Mouse (Mus musculus): ENCODE data around the gene Tubgcp2. TPM values are rescaled to one million over a fixed set of nuclear protein-coding genes. Genes with fewer than 3 reads are reported as not detected.

The Tubgcp2 gene
- 10 to 100 TPM; 36.6 to 38.0 TPM for total RNA-seq (2021)

DNA sequence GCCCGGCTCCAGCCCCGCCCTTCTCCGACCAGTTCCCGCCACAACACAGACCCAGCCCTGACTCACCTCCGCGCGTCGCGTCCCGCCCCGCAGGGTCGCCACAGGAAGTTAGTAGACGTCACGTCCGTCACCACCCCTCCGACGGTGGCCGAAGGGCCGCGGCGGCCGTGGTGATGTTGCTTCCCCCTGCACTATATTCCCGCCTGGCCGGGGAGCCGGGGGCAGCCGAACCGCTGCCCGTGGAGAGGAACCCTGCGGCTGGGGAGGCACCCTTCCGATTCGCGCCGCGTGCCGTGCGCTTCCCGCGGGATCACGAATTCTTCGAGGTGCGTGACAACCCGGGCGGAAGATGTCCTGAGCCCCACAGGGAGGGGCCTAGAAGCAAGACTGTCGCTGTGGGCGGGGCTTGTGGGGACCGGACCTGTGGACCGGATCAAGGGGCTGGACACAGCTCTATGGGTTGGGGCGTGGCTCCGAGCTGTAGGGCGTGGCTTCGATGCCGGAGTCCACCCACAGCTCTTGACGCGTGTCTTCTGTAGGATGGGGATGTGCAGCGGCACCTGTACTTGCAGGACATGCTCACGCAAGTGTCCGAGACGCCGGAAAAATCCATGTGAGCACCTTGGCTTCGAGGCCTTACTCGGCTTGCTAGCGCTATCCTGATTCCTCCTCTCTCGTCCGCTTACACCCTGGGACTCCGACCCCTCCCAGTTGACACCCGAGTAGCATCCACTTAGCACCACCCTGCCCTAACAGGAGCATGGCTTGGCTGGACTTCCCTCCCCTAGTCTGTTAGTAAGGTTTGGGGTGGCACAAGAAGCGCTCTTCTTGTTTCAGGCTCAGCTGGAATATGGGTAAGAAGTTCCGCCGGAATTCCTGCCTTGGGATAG, at the start of gene Tubgcp2, which contains the start of gene Zfp511:
Gene Tubgcp2, minus strand, starts transcription at position 389 of the 890 bp plus-strand sequence.
Gene Zfp511, plus strand, starts transcription at position 111 of the 890 bp plus-strand sequence.
- peak; percentile 82 to 89 for DNase-seq (ENCODE audit: extremely low spot score in 1 of 2, low spot score in 1 of 2)

DNA sequence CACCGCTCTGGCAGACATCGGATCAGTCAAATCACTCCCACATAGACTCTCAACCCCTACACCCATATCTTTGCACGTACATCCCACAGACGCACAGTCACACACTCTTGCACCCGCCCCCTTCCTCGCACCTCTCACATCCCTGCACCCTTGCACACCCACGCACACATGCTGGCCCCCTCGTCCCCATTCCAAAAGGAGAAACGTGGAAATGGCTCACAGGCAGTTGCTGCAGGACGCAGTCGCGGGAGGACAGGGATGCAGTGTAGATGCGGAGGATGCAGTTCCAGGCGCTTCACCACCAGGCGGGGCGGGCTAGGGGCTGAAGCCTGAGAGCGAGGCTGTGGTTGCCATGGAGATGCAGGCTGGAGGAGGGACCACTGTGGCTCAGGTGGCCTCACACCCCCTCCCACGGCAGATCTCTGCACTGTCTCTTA, 45.8 kb upstream of the Tubgcp2 start, which contains the start of gene Caly:
Gene Caly, minus strand, starts transcription at position 307 of the 437 bp plus-strand sequence.
- peak; percentile 76 to 78 for DNase-seq (ENCODE audit: extremely low spot score in 1 of 2, low spot score in 1 of 2)

DNA sequence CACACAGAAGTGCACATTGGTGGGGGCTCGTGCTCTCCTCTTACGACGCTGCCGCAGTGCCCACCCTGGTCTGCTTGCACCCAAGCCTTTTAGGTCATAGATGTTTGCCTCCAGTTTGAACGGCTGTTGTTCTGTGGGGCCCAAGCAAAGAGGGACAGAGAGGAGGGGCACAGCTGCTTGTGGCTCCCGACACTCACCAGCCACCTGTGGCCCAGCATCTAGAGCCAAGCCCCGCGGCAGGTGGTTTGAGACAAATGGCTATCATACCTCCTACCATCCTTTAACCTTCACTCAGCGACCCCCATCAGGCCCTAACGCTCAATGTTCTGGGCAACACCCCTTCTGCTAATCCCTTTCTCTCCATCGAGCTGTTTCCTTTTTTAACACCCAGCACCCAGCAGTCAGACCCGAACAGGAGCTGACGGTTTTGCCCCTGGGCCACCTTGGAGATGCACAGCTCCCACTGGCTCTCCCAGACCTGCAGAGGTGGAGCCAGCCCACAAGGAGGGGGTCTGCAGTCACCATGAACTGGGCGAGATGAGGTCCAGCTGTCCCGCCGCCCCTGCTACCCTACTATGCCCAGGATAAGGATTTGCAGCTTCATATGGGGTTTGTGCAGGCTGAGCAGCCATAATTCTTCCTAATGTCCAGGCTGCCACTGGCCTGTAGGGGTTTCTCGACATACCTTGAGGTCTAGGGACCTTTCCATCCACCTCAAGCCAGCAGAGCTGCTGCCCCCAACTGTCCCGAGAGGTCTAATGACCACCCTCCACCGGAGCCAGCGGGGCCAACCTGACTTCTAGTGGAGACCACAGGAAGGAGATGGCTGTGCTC, 45.2 kb upstream of the Tubgcp2 start:
- DNase-seq (ENCODE audit: extremely low spot score in 1 of 2, low spot score in 1 of 2) = peak in 1 of 2 experiments; percentile 33

DNA sequence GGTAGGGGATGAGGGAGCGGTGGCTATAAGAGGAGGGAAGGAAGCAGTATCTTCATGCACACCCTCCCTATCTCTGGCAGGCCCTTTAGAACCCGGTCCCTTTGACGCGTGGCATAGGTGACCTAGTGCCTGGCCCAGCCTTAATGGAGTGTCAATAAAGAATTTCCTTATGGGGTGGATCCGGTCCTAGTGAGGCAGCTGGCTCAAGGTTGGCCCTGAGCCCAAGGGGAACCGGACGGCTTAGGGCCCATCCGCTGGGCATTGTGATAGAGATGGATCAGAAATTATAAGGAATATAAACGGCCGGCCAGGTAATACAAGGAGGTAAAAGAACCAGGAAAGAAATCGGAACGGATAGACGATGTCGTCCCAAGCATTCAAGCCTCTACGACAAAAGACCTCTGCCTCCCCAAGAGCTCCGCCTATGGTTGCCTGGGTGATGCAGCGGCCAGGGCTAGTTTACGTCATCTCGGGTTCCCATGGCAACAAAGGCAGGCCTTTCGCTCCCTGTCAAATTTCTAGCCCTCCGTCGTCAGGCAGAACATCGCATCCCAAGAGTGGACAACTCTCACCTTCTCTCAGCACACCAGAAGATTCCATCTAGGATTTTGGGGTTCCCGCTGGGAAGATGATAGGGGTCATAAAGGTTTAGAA, 44.2 kb upstream of the Tubgcp2 start:
- peak; percentile 77 to 84 for DNase-seq (ENCODE audit: extremely low spot score in 1 of 2, low spot score in 1 of 2)

DNA sequence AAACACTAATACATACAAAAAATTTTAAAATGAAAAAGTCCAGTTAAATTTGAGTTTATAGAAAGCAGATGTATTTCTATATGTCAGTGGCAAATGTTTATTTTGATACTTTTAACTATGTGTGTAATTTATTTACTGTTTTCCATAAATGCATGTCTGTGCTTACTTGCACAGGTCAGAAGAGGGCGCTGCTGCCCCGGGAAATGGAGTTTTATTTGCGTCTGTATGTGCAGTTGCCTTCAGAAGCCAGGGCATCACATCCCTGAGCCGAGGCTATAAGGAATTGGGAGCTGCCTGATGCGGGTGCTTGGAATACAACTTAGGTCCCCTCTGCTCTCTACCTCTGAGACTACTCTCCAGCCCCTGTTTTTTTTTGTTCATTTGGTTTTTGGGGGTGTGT, 42.2 kb upstream of the Tubgcp2 start:
- DNase-seq (ENCODE audit: extremely low spot score in 1 of 2, low spot score in 1 of 2) = peak; percentile 61 to 77

DNA sequence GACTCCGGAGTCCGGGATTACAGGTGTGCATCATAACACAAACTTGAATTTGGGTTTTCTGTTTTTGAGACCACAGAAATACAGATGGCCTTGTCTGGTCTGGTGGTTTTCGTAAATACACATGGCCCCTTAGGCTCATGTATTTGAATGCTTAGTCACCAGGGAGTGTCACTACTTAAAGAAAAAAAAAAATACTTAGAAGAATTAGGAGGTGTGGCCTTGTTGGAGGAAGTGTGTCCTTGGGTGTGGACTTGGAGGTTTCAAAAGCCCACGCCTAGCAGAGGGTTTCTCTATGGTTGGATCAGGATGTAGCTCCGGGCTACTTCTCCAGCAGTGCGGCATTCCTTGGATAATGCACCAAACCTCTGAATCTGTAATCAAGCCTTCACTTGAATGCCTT, 41.2 kb upstream of the Tubgcp2 start:
- no peak for DNase-seq (ENCODE audit: extremely low spot score in 1 of 2, low spot score in 1 of 2)

DNA sequence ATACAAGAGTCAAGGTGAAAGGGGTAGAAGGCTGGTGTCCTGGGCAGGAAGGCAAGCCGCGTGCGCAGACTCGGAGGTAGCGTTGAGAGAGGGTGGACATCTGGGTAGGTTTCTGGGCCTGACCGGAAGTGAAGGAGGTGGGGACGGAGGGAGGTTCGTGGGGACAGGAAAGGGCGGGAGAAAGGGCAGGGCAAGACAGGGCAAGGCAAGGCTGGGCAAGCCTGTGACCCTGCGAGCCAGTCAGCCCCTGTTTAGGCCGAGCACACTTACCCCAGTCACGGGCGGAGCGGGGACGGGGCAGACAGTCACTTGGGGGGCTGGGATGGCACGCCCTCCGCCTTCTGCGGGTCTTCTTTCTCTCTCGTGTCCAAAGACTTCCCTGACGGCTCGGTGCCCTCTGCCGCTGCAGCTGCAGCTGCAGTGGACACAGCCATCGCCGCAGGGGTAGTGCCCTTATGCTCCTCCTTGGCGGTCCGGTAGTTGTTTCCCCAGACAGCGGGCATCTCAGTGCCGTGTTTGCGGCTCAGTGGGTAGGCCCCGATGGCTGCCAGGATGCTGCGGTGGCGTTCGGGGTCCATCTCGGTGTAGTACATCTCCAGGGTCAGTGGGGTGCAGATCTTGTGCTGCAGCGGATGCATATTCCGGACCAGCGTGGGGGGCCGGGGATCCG, 33.7 kb upstream of the Tubgcp2 start:
- no peak for DNase-seq (ENCODE audit: extremely low spot score in 1 of 2, low spot score in 1 of 2)

DNA sequence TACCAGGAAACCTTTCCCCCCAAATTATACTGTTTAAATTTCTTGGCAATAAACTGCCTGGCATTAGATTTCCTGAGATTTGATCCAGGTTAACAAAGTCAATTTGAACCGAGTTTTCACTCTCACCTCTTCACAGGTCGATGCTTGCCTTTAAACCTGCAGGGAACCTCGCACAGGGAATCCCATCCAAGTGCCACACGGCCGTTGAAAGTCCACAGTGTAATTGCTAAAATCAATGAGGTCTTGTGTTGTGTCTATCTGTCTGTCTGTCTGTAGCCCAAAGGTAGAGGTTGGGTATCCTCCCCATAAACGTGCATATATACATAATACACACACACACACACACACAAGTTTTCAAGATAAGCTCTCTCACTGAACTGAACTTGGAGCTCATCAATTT, 30.9 kb upstream of the Tubgcp2 start:
- no peak for DNase-seq (ENCODE audit: extremely low spot score in 1 of 2, low spot score in 1 of 2)

DNA sequence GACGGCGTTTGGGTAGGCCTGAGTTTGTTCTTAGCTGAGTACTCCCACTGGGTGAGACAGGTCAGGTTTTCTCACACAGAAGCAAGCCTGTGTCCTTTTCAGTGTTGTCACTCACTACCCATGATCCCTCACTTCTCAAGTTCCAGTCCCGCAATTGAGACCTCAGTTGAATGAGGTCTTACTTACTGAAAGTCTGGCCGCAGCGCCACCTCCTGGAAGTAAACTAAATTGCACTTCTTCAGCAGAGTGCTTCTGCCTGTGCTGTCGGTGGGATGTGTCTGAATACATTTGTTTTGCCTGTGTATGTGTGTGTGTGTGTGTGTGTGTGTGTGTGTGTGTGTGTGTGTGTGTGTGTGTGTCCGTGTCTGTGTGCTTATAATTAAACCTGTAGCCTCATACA, 26.6 kb upstream of the Tubgcp2 start:
- DNase-seq (ENCODE audit: extremely low spot score in 1 of 2, low spot score in 1 of 2) = peak in 1 of 2 experiments; percentile 89

DNA sequence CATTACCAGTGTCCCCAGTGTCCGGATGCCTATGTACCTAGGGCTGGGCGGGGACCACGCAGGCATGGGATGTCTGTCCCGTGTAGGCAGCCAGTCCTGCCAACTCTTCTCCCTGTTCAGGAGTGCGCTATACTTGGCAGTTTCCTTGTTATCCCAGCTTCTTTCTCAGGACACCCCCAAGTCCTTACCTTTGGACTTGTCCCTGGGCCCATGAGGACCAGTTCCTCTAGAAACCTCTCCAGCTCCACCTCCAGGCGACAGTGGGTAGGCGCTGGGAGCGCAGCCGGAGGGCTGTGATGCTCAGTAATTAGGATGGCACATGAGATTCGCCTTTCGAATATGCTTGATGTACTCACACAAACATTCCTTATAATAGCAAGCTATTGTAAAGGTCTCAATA, 25.8 kb upstream of the Tubgcp2 start:
- peak in 1 of 2 experiments; percentile 48 for DNase-seq (ENCODE audit: extremely low spot score in 1 of 2, low spot score in 1 of 2)

DNA sequence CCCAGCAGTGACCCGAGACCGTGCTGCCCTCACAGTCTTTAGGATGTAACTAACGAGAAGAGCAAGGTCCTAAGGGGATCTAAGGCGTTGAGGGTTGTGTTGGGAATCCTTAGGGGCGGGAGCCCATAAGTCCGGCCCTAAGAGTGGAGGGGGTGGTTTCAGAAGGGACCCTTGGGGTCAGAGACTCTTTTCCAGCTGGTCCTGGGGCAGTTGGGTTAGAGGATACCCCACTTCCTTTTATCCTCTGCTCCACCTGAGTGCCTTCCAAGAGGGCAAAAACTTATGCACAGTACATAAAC, 25.3 kb upstream of the Tubgcp2 start:
- no peak for DNase-seq (ENCODE audit: extremely low spot score in 1 of 2, low spot score in 1 of 2)

DNA sequence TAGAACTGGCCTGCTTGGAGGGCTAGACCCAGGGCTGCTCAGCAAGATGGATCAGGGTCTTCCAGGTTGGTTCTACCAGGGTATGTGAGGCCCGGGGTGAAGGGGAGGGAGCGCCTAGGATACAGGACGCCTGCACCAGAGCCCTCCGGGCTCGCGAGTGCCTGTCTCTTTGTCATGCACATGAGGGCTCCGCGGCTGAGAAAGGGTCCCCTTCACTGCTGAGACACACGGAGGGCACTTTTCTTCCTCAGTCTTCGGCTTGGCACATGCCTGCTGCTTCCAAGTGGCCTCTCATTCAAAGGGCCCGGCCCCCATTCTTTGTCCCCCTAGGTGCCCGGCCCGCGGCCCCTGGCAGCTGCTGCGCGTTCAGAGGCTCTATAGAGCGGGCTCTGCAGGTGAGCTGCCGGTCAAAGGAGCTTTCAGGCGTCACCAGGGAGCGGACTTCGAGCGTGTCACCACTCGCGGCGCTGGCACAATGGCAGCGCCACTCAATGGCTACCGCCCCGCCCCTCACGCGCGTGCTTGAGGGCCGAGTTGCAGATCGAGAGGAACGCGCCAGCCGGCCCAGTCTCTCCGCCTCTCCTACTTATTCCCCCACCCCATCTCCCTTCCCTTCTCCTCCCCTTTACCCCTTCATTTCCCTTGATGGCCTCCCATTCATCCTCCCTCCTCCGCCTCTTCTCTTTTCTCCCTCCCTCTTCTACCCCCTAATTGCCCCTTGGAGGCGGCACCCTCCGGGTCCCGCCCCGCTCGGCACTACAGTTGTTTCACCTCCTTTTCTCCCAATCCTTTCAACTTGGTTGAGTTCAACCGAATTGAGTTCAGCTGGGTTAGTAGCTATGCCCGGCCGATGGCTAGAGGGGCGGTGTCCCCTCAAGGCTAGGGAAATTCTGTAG, 24.7 kb upstream of the Tubgcp2 start:
- no peak for DNase-seq (ENCODE audit: extremely low spot score in 1 of 2, low spot score in 1 of 2)

DNA sequence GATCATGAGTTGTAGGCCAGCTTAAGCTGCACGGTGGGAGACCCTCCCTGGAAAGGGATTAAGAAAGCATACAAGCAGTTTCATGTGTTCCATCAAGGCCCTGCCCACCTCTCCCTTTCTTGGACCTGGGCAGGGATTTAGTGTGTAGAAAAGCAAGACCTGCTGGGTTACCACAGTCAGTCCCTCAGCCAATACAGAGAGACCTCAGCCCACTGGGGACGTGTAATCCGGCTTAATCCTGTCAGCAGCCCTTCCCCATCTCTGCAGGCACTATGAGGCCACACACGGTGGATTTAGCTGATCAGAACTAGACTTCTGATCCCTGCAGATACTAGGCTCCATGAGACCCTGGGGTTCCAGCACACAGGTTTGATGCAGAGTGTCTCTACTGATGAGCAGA, 23.1 kb upstream of the Tubgcp2 start:
- no peak for DNase-seq (ENCODE audit: extremely low spot score in 1 of 2, low spot score in 1 of 2)

DNA sequence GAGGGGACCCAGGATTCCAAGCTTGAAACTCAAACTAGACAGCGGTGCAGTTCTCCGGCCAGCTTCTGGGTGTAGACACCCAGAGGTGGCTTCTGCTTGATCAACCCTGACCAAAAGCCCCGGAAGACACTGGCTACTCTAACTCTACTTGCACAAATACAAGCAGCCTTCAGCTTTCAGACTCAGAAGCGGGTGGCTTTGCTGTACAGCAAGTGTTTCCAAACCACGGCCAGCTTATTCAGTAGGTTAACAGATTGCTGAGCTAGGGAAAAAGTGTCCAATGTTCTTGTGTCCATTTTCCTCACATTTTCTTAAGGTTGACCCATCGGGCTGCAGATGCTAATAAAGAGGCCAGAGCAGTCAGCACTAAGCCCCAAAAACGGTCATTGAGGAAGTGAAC, 22.1 kb upstream of the Tubgcp2 start:
- no peak for DNase-seq (ENCODE audit: extremely low spot score in 1 of 2, low spot score in 1 of 2)

DNA sequence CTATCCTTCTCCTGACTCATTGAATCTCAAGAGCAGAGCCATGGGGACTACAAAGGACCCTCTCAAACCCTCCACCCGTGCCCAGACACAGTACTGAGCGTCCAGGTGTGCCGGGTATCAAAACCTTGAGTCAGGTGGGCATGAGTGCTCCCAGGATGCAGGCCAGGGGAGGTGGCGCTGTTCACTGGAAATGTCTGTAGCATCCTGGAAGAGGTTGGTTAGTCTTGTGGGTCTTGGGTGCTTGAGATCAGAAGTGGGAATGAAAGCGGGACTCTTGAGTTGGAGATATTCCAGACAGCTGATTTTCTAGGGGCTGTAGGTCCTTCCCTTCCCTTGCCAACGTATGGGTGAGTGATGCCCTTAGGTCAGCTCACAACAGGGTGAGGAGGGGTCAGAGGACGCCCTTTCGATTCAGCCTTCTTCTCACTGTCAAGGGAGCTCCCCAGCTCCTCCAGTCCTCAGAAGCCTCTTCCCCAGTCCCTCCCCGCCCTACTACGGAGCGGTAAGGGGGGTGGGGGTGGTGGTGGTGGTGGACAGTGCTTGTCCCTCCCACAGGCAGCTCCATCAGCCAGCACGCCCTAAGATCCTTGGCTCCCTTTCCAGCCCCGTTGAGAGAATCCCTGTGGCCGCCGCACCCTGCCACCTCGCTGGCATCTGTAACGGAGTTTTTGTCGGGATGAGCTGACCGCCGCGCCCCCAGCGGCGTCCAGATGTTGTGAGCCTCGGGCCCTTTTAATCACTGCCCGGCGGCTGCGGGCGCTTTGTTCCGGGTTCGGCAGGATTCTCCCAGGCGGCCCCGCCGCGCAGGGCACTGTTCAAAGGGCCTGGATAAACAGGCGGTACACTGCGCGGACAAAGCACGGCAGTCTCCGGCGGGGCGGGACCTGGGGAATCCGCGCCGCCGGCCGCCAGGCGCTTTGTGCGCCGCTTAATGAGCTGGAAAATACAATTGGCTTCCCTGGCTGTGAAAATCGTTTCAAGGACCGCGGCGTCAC, 21.2 kb upstream of the Tubgcp2 start:
- no peak for DNase-seq (ENCODE audit: extremely low spot score in 1 of 2, low spot score in 1 of 2)

DNA sequence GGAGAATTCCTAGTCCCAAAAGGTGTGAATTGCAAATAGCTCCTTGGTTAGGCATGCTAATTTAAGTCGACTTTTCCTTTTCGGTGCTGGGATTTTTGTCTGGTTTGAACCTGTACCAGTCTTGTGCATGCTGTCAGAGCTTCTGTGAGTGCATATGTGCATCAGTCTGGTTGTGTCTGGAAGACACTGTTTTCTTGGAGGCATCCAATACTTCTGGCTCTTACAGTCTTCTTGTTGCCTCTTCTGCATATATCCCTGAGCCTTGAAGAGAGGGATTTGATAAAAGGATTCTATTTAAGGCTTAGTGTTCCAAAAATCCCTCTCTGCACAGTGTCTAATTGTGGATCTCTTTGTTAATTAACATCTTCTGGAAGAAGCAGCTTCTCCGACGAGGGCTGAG, 17.7 kb upstream of the Tubgcp2 start:
- no peak for DNase-seq (ENCODE audit: extremely low spot score in 1 of 2, low spot score in 1 of 2)

DNA sequence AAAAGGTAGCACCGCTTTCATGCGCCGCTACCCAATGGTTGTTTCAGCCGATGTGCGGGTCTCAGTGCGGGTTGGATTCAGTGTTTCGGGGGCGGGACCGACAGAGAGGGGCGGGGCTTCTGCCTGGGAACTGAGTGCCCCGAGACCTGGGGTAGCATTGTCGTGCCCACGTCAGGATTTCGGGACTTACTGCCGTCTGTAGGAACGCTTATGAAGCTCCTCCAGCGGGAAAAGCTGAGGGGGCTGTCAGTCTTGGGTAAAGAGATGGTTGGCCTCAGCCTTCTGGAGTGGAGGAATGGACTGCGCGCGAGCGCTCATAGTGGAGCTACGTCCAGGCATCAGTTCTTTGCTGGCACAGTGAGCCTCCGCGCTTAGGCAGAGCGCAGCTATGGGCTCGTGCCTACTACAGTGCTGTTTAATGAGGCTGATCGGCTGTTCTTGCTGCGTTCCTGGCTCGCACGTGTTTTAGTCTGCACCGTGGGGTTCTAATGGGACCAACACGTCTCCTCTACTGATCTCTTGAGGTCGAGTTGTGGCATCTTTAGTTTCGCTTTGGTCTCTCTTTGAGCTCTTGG, 12.7 kb upstream of the Tubgcp2 start:
- DNase-seq (ENCODE audit: extremely low spot score in 1 of 2, low spot score in 1 of 2) = no peak
